Mouse (Mus musculus) ES-Bruce4 (cell line): ENCODE data around the gene Capn11.

Experiments
- CTCF ChIP-seq: IDR thresholded peaks from one replicate; pipeline ENCODE4 v1.8.1; 2011; ENCODE audit warnings: low read depth, low read length
- POLR2A ChIP-seq: IDR thresholded peaks from one replicate; pipeline ENCODE4 v1.8.1; 2011; ENCODE audit warnings: low read length; ENCODE audit not compliant: insufficient read depth

- no peak for TF ChIP-seq POLR2A
- TF ChIP-seq CTCF, result no peak
Observed at GRCm38 (mm10) chr17:45582188-45582587, 76.9 kb downstream of the Capn11 start.
